Mouse (Mus musculus) CH12.LX (cell line): Measurements from ENCODE around the gene Srrt. TPM values are rescaled to one million over a fixed set of nuclear protein-coding genes. Genes with fewer than 3 reads are reported as not detected.

ENCODE experiments used
- DNase-seq: peaks from one replicate; pipeline ENCODE4 v3.0.0-alpha.2; 2013; ENCODE audit errors: extremely low read depth
- H3K27ac ChIP-seq: 2 replicates; pipeline ENCODE4 v1.5.1; 2012; ENCODE audit warnings: low read depth, mild to moderate bottlenecking, control low read depth, moderate library complexity; ENCODE audit not compliant: insufficient read depth
- H3K27me3 ChIP-seq: replicated peaks from 2 replicates; pipeline ENCODE3; 2012; ENCODE audit warnings: inconsistent platforms
- H3K36me3 ChIP-seq, 2 experiments: replicated peaks in 1 of 2; 2 replicates each; pipeline versions ENCODE3 to v1.6.1; 2012; ENCODE audit warnings: inconsistent platforms in 1 of 2, low read length in 1 of 2, mild to moderate bottlenecking in 1 of 2, mixed read lengths in 1 of 2, moderate library complexity in 1 of 2; ENCODE audit not compliant: control insufficient read depth in 1 of 2, insufficient read depth in 1 of 2
- H3K4me1 ChIP-seq, 2 experiments: 2 replicates each; pipeline ENCODE4 v1.6.1; 2012; ENCODE audit warnings: inconsistent platforms in 1 of 2, moderate library complexity in 1 of 2; ENCODE audit not compliant: insufficient read depth in 2 of 2, control insufficient read depth in 1 of 2
- H3K4me2 ChIP-seq: 2 replicates; pipeline ENCODE4 v1.6.1; 2012; ENCODE audit warnings: low read depth, mild to moderate bottlenecking, control low read depth; ENCODE audit not compliant: poor library complexity, insufficient read depth, severe bottlenecking
- H3K4me3 ChIP-seq, 3 experiments: fragments of 150-350 bp in 1 of 3; sonication (generic) in 1 of 3; replicated peaks in 1 of 3; 2 replicates each; pipeline versions ENCODE3 to v1.5.1; 2011 to 2012; ENCODE audit warnings: low read depth in 2 of 3, low read length in 2 of 3, mild to moderate bottlenecking in 2 of 3, moderate library complexity in 2 of 3, control low read depth in 1 of 3, improper control_type of control experiment in 1 of 3, inconsistent platforms in 1 of 3, mixed read lengths in 1 of 3; ENCODE audit not compliant: poor library complexity in 1 of 3
- H3K79me2 ChIP-seq: replicated peaks from 2 replicates; pipeline ENCODE4 v1.6.1; 2012; ENCODE audit warnings: mild to moderate bottlenecking, moderate library complexity; ENCODE audit not compliant: control insufficient read depth, poor library complexity, insufficient read depth, severe bottlenecking; ENCODE audit errors: extremely low read depth
- H3K9ac ChIP-seq: 2 replicates; pipeline ENCODE4 v1.6.1; 2012; ENCODE audit warnings: low read depth, mild to moderate bottlenecking, control low read depth, moderate library complexity; ENCODE audit not compliant: insufficient read depth
- H3K9me3 ChIP-seq: replicated peaks from 2 replicates; pipeline ENCODE3; 2012; ENCODE audit warnings: low read length, inconsistent platforms, mixed read lengths
- BHLHE40 ChIP-seq: IDR thresholded peaks from 2 replicates; pipeline ENCODE4 v1.6.1; 2011; ENCODE audit warnings: mild to moderate bottlenecking, low read depth, low read length, improper control_type of control experiment
- CHD2 ChIP-seq: IDR thresholded peaks from 2 replicates; pipeline ENCODE4 v1.6.1; 2011; ENCODE audit warnings: low read length, improper control_type of control experiment
- CTCF ChIP-seq, 2 experiments: IDR thresholded peaks in 1 of 2; conservative IDR thresholded peaks in 1 of 2; 2 replicates each; pipeline ENCODE4 v1.5.1; 2011 to 2012; ENCODE audit warnings: low read depth in 2 of 2, low read length in 2 of 2, improper control_type of control experiment in 1 of 2, inconsistent platforms in 1 of 2, mild to moderate bottlenecking in 1 of 2, moderate library complexity in 1 of 2
- E2F4 ChIP-seq: IDR thresholded peaks from 2 replicates; pipeline ENCODE4 v1.6.1; 2011; ENCODE audit warnings: low read depth, low read length, improper control_type of control experiment; ENCODE audit not compliant: insufficient replicate concordance
- ETS1 ChIP-seq: conservative IDR thresholded peaks from 2 replicates; pipeline ENCODE4 v1.6.1; 2012; ENCODE audit warnings: low read depth, mild to moderate bottlenecking, inconsistent platforms, low read length, improper control_type of control experiment, moderate library complexity
- GABPA ChIP-seq: IDR thresholded peaks from 2 replicates; pipeline ENCODE4 v1.6.1; 2012; ENCODE audit warnings: low read depth, low read length, improper control_type of control experiment, inconsistent platforms; ENCODE audit not compliant: insufficient replicate concordance
- HCFC1 ChIP-seq: IDR thresholded peaks from 2 replicates; pipeline ENCODE4 v1.6.1; 2012; ENCODE audit warnings: low read depth, mild to moderate bottlenecking, inconsistent platforms, low read length, improper control_type of control experiment
- MAFK ChIP-seq: IDR thresholded peaks from 2 replicates; pipeline ENCODE4 v1.6.1; 2011; ENCODE audit warnings: low read length, improper control_type of control experiment; ENCODE audit not compliant: insufficient replicate concordance
- MAZ ChIP-seq: IDR thresholded peaks from 2 replicates; pipeline ENCODE4 v1.6.1; 2012; ENCODE audit warnings: low read depth, mild to moderate bottlenecking, inconsistent platforms, low read length, improper control_type of control experiment, moderate library complexity
- MYC ChIP-seq: IDR thresholded peaks from 2 replicates; pipeline ENCODE4 v1.6.1; 2011; ENCODE audit warnings: low read depth, mild to moderate bottlenecking, improper control_type of control experiment, low read length
- NRF1 ChIP-seq: IDR thresholded peaks from 2 replicates; pipeline ENCODE4 v1.6.1; 2014; ENCODE audit warnings: low read depth, mild to moderate bottlenecking, inconsistent platforms, low read length, improper control_type of control experiment, moderate library complexity
- PAX5 ChIP-seq: IDR thresholded peaks from 2 replicates; pipeline ENCODE4 v1.6.1; 2012; ENCODE audit warnings: low read length, inconsistent platforms, mixed read lengths
- POLR2A ChIP-seq: IDR thresholded peaks from 2 replicates; pipeline ENCODE4 v1.6.1; 2011; ENCODE audit warnings: low read depth, mild to moderate bottlenecking, improper control_type of control experiment, low read length
- POLR2AphosphoS2 ChIP-seq: IDR thresholded peaks from 2 replicates; pipeline ENCODE4 v1.6.1; 2011; ENCODE audit warnings: low read depth, low read length, improper control_type of control experiment
- RAD21 ChIP-seq: IDR thresholded peaks from 2 replicates; pipeline ENCODE4 v1.6.1; 2011; ENCODE audit warnings: low read depth, mild to moderate bottlenecking, low read length, improper control_type of control experiment, moderate library complexity
- RCOR1 ChIP-seq: conservative IDR thresholded peaks from 2 replicates; pipeline ENCODE4 v1.6.1; 2012; ENCODE audit warnings: low read depth, mild to moderate bottlenecking, inconsistent platforms, low read length, improper control_type of control experiment
- SIN3A ChIP-seq: IDR thresholded peaks from 2 replicates; pipeline ENCODE4 v1.6.1; 2012; ENCODE audit warnings: low read length, improper control_type of control experiment, inconsistent platforms
- SMC3 ChIP-seq: IDR thresholded peaks from 2 replicates; pipeline ENCODE4 v1.6.1; 2011; ENCODE audit warnings: low read depth, low read length, improper control_type of control experiment
- TBP ChIP-seq: conservative IDR thresholded peaks from 2 replicates; pipeline ENCODE4 v1.6.1; 2011; ENCODE audit warnings: low read depth, low read length, improper control_type of control experiment
- TCF12 ChIP-seq: IDR thresholded peaks from 2 replicates; pipeline ENCODE4 v1.6.1; 2014; ENCODE audit warnings: low read depth, mild to moderate bottlenecking, inconsistent platforms, low read length, improper control_type of control experiment
- USF1 ChIP-seq: IDR thresholded peaks from 2 replicates; pipeline ENCODE4 v1.6.1; 2014; ENCODE audit warnings: low read depth, mild to moderate bottlenecking, inconsistent platforms, low read length, improper control_type of control experiment
- ZKSCAN1 ChIP-seq: IDR thresholded peaks from 2 replicates; pipeline ENCODE4 v1.6.1; 2012; ENCODE audit warnings: low read depth, inconsistent platforms, low read length, improper control_type of control experiment, borderline replicate concordance
- ZNF384 ChIP-seq: IDR thresholded peaks from 2 replicates; pipeline ENCODE4 v1.6.1; 2012; ENCODE audit warnings: low read depth, low read length, improper control_type of control experiment, inconsistent platforms
- dilution Hi-C: fragments of 300-500 bp; cut with MboI; formaldehyde crosslinking; loops from 2 replicates; pipeline ENCODE4 v1.14.3; 2020; ENCODE audit warnings: low sequenced_read_pairs; ENCODE audit not compliant: extremely low pct_unique_long_range_greater_than_20kb, extremely low pct_ligation_motif_present
- in situ Hi-C: fragments of 300-500 bp; cut with MboI; formaldehyde crosslinking; loops from 3 replicates; pipeline ENCODE4 v1.14.3; 2019; ENCODE audit warnings: low sequenced_read_pairs, low pct_ligation_motif_present, low pct_unique_long_range_greater_than_20kb, mixed read lengths
- polyA plus RNA-seq: library from polyadenylated mRNA; unstranded; fragments of >175 nt; gene quantifications from 2 replicates; pipeline ENCODE4 v1.2.1, GENCODE M21; 2012; ENCODE audit warnings: low read depth; ENCODE audit not compliant: insufficient read length
- total RNA-seq, 2 experiments: library from RNA; depleted of rRNA; stranded (reverse); fragments of 300-350 nt in 1 of 2; fragments of >200 nt in 1 of 2; gene quantifications; 2 replicates each; pipeline ENCODE4 v1.2.3; 2012 to 2014

The Srrt gene
- total and polyA plus RNA-seq, 3 experiments, result 148 to 493 (median 165) TPM

DNA sequence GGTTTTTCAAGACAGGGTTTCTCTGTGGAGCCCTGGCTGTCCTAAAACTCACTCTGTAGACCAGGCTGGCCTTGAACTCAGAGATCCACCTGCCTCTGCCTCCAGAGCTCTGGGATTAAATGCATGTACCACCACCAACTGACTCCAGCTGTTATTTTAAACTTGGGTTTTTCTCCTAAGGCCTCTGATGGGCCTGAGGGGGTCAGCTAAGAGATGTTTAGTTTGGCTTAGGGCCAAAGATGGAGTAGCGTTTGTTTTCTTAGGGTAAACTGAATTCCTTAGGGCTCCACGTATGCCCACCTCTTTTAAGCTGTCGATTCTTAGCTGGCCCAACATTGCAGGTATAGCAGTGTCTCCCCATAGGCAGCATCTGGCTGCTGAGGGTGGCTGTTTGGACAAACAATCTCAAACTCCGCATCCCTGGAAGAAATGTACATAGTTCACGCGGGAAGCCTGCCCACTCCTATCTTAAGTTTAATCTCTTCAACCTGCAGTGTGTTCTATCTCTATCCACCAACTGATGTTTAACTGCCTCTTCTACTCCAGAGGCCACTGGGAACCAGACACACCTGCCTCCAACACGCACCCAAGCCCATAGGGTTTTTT is 35.0 kb upstream of the Srrt start:
- DNase-seq, result no peak
- no peak overlapping the region for H3K27ac ChIP-seq
- H3K79me2 ChIP-seq, result no peaks in the 10 kb centered on the region
- peaks cover 6% of the 10 kb centered on the region for H3K9me3 ChIP-seq
- no peak overlapping the region for H3K4me3 ChIP-seq
- TF ChIP-seq ETS1, result no peak
- TF ChIP-seq SIN3A, result no peak
- no peak for TF ChIP-seq ZKSCAN1
- no peak for TF ChIP-seq MYC
- no peak for TF ChIP-seq NRF1
- TF ChIP-seq SMC3, result no peak
- no peak for TF ChIP-seq USF1
- no peak for TF ChIP-seq POLR2AphosphoS2
- TF ChIP-seq CTCF (conservative IDR thresholded peaks at IDR 0.05 in 1 of 2, IDR thresholded peaks at IDR 0.05 in 1 of 2; ENCODE audit: low read depth in 2 of 2, low read length in 2 of 2), result no peak
- TF ChIP-seq ZNF384, result no peak
- no peak for TF ChIP-seq RCOR1
- no peak for TF ChIP-seq E2F4
- TF ChIP-seq MAZ, result no peak
- no peak for TF ChIP-seq GABPA
- TF ChIP-seq MAFK, result no peak
- no peak for TF ChIP-seq CHD2
- no peaks in the 10 kb centered on the region for H3K36me3 ChIP-seq
- in situ Hi-C loops (no loop called here), dilution Hi-C loops (no loop called here)
- no peak overlapping the region for H3K9ac ChIP-seq
- H3K4me2 ChIP-seq, result no peak overlapping the region
- peaks cover 4 to 29% of the 10 kb centered on the region in 2 experiments; a peak in 2 of 4 replicates for H3K4me1 ChIP-seq
- peaks cover 18% of the 10 kb centered on the region for H3K27me3 ChIP-seq

DNA sequence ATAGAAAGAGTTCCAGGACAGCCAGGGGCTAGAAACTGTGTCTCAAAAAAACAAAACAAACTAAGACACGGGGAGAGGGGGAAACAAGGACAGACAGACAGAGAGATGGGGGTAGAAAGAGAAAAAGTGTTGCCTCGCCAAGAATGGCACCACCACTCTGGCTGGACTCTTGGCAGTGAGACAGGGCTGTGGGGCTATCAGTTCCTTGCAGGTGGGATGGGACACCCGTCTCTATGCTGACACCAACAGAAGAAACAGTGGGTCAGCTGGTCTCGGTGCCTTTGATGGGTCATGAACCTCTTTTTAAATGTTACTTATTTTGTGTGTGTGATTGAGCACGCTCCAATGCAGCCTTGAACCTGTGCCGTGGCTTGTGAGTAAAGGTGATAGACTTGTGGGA is 32.7 kb upstream of the Srrt start:
- Histone ChIP-seq H3K36me3 (no peaks in the 10 kb centered on the region), H3K4me3 (no peak overlapping the region)
- dilution Hi-C loops, result no loop called here
- TF ChIP-seq TBP (no peak), RCOR1 (no peak), HCFC1 (no peak), POLR2A (no peak), POLR2AphosphoS2 (no peak), TCF12 (no peak), ZKSCAN1 (no peak), RAD21 (no peak), SIN3A (no peak), USF1 (no peak), BHLHE40 (no peak), SMC3 (no peak), CTCF (conservative IDR thresholded peaks at IDR 0.05 in 1 of 2, IDR thresholded peaks at IDR 0.05 in 1 of 2; ENCODE audit: low read depth in 2 of 2, low read length in 2 of 2) (no peak), PAX5 (no peak)
- TF ChIP-seq, all 38 proteins: peak for 0
- no peaks in the 10 kb centered on the region for H3K79me2 ChIP-seq
- no peak overlapping the region for H3K4me2 ChIP-seq
- H3K27ac ChIP-seq, result no peak overlapping the region
- peaks cover 1 to 12% of the 10 kb centered on the region in 2 experiments; a peak in 2 of 4 replicates for H3K4me1 ChIP-seq
- peaks cover 6% of the 10 kb centered on the region for H3K9me3 ChIP-seq
- peaks cover 33% of the 10 kb centered on the region for H3K27me3 ChIP-seq
- in situ Hi-C loops, result no loop called here
- H3K9ac ChIP-seq, result no peak overlapping the region
- DNase-seq, result no peak
